Mouse (Mus musculus): Measurements from ENCODE around the gene 4931429L15Rik.

The 4931429L15Rik gene

GRCm38 (mm10) chr9:46259111-46259510 lies 60.7 kb downstream of the 4931429L15Rik start:
- DNase-seq (ENCODE audit: low read depth, low spot score): no peak

- no peak for DNase-seq (ENCODE audit: low read depth, low spot score)
Measured at GRCm38 (mm10) chr9:46257546-46257945, 62.2 kb downstream of the 4931429L15Rik start.

- no peak for DNase-seq (ENCODE audit: low read depth, low spot score)
Measured at GRCm38 (mm10) chr9:46256658-46257385, 63.0 kb downstream of the 4931429L15Rik start.

- no peak for DNase-seq (ENCODE audit: low read depth, low spot score)
Measured at GRCm38 (mm10) chr9:46256177-46256576, 63.6 kb downstream of the 4931429L15Rik start.

Measured in skeletal muscle tissue, adult 2 months (tissue).